Mouse (Mus musculus) left cerebral cortex, postnatal 36 days (tissue): ENCODE data around the gene Cobll1. TPM values are rescaled to one million over a fixed set of nuclear protein-coding genes. Genes with fewer than 3 reads are reported as not detected.
"Not testable (repeated sequence)": the region's sequence is repeated elsewhere in the genome, so short reads cannot be mapped to it uniquely, and the experiment has no call there.

Experiments
- DNase-seq, 2 experiments: peaks; one replicate each; pipeline ENCODE4 v3.0.0; 2021 to 2022; ENCODE audit warnings: low spot score in 2 of 2, mixed read lengths in 1 of 2
- intact Hi-C: fragments of 180-260 bp; cut with DNase I; formaldehyde crosslinking; loops from one replicate; pipeline ENCODE4 v1.15.1; 2025
- total RNA-seq, 2 experiments: library from RNA; stranded (reverse); gene quantifications; 2 replicates each; pipeline ENCODE4 v1.2.3; 2021

Gene Cobll1
- total RNA-seq: 1 to 10 TPM; 6.3 to 8.1 TPM

DNA sequence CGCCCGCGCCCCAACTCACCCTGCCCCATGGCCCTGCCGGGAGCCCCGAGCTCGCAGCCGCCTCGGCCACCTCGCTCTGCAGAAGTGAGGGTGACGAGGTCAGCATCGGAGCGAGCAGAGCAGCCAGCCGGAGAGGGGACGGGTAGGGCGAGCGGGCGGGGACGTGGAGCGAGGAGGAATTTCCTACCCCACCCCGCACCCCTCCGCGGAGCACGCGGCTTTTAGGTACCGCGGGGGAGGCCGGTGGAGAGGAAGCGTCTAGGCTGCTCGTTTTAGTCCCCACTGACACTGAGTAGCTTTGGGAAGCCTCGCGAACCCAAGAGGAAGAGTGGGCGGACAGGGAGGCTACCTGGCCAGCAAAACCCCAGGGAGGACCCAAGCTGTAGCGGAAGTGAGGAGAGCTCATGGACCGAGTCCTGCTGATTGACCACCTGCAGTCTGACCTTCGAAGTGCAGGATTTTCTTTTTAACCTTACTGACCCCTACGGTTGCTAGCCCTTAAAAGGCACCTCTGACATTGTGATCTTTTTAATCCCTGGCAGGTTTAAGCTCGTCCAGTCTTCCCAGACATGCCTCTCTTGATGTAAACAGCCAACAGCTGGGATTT is at the start of gene Cobll1:
Gene Cobll1, minus strand, starts transcription at position 440 of the 607 bp plus-strand sequence.
- DNase-seq: no peak
- intact Hi-C loops: loop anchor here (5.0 to 10.0 kb wide), 2 partner anchors 87 to 96 kb away; no protein-coding TSS in a partner anchor

DNA sequence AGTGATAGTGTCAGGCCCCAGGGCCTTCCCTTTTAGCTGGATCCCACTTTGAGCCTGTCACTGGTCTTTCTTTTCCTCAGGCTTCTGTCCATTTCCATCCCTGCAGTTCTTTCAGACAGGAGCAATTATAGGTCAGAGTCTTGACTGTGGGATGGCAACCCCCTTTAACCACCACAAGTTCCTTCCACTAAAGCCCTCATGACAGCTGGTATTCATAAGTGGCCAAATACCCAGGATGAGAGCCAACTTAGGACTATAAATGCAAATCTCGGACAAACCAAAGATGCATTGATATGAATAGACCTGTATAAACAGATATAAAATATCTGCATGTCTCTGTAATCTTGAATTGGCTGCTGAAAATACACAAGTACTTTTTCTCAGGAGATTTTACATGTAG is 49.5 kb upstream of the Cobll1 start:
- no peak for DNase-seq
- intact Hi-C loops: no loop called here

DNA sequence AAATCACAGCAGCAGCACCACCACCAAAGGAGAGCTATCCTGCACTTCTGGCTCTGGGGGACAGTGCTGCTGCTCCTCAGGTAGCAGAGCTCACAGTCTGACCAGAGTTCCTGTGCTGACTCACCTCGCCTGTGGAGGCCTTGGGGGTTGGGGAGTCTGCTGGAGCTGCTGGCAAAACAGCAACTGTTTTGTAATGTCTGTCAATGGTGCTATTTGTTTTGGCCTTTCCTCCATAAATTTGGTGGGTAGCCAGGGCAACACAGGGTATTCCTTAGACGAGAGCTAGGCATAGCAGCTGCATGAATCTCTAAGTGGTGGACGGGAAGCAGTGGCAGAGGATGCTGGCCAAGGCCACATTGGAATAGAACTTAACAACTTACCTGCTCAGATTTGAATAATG is 46.2 kb upstream of the Cobll1 start:
- intact Hi-C loops: no loop called here
- DNase-seq: no peak

DNA sequence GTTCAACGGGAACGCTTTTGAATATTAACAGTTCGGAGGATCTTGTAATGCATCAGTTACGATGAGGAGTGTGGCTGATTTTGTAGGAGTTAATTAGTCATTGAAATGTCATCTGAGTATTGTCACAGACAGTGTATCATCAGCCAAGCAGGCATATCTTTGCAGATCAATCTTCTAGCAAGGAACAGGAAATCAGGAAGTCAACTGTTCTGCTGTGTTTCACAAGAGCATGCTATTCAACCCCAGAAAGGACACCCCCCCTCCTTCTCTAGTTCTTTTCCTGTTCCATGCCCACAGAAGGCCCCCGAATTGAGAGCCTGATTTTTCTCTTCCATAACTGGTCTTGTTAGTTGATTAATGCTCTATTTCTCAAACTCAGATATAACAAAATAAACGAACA is 43.8 kb upstream of the Cobll1 start:
- DNase-seq: no peak
- intact Hi-C loops: no loop called here

DNA sequence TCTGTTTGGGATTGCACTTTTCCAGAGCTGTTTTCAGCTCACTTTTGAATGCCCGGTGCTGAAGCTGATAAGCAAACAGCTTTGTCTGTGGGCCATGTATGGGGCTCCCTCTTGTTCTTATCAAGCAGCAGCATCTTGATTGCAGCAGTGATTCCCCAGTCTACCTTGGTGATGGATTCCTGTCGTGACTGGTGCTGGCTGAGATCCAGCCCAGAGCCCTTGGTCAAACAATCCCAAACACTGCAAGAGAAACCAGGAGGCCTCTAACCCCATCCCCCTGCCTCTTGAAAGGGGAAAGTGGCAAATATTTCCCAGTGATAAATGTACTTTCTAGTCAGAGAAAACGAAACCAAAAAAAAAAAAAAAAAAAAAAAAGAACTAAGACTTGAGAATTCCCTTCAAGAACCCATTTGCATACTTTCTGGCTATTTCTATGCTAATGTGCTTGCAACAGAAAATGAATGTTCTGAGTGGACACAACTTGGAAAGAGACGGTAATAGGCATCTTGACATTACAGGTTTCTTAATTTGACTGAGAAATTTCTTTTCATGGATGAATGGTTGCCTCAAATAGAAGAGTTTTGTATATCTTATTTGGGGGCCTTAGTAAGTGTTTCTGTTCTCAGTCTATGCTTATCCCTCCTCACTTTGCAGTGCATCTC is 40.0 kb upstream of the Cobll1 start:
- DNase-seq: no peak
- intact Hi-C loops: no loop called here

DNA sequence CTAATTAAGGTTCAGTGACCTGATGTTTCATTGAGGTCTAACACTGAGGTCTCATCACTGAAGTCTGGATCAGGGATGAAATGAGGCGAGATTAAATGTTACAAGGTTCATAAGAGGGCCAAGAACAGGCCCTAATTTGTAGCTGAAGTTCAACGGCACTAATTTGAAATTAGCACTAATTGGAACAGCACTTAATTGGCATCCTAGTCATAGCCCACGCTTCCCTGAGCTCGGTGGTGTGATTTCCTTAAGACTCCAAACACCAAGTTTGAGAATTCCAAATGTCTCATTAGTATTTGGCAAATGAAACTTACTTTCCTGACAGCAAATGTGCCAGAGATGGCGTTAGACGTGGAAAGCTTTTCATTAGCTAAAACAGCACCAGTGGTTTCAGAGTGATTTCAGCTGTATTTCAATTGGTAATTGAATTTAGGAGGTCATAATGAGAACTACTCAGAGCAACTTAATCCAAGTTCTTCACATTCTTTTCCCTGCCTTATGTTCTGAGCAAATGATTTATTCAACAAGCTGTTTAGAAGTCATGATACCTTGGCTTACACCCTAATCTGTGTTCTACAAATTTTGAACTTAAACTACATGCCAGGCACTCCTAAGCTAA is 36.3 kb upstream of the Cobll1 start:
- DNase-seq: no peak
- intact Hi-C loops: no loop called here

DNA sequence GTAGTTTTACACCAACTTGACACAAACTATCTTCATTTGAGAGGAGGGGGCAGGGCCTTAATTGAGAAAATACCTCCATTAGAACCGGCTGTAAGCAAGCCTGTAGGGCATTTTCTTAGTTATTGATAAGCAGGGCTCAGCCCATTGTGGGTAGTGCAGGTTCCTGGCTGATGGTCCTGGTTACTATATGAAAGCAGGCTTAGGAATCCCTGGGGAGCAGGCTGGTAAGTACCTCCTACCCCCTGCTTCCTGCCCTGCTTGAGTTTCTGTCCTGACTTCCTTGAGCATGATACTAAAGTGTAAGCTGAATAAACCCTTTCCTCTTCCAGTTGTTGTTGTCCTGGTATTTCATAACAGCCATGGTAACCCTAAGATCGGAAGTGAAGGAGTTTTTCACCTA is 34.7 kb upstream of the Cobll1 start:
- intact Hi-C loops: no loop called here
- no peak for DNase-seq

DNA sequence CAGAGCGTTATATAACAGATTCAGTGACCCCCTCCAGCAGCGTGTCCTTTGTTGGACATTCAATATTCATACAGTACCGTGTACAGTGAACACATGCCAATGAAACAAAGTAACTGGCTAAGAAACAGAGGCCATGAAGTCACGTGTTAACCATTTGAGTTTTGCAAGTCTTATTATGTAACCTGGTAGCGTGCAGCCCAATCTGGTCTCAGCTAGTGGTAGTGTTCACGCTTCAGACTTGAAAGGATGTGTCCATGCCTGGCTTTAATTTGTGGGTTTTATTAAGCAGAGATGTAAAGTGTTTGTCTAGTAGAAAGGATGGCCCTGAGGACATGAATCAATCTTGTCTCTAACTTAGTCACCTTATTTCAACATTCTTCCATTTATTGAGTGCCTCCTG is 29.5 kb upstream of the Cobll1 start:
- intact Hi-C loops: no loop called here
- no peak for DNase-seq

DNA sequence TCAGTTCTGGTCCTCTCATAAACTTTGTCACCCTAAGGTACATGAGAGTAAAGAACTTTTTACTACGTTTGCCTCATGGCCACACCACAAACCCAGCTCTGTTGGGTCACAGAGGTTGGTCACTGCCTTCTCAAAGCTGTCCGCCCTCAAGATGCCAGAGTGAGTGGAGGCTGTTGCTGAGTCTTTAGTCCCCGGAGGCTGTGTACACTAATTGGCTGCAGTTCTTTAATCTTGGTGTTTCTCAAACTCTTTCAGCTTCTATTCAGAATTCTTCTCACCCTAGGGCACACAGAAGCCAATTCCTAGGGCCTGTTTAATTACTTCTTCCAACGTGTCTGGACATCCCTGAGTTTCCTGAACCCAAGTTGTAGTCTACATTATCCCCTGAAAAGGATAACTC is 28.6 kb upstream of the Cobll1 start:
- intact Hi-C loops: no loop called here
- no peak for DNase-seq

DNA sequence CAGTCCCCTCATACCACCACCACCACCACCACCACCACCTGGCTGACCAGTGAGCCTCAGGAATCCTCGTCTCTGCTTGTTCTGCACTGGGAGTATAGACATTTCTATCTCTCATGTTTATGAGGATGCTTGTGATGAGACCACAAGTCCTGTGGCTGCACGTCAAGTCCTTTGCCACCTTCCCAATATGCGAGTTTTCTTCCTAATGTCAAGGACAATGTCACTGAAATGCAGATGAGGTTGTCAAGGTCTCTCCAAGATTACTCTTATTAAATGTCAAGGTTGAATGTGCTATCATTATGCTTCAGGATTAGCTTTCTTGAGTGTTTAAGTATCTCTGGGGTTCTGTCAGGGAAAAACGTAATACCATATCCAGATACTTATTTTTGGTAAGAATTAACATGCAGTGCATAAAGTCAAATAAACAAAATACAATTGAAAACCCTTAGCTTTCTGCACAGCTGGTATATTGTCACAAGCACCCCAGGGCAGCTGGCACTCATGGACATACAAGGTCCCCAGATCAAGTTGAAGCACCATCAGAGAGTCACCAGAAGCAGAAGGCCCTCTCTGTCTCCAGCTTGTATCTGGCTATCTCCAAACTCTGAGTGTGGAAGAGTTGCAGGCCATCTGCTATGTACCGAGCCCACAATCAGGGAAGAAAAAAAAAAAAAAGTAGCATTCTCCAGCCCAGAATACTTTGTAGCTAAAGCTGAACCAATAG is 27.5 kb upstream of the Cobll1 start:
- intact Hi-C loops: no loop called here

DNA sequence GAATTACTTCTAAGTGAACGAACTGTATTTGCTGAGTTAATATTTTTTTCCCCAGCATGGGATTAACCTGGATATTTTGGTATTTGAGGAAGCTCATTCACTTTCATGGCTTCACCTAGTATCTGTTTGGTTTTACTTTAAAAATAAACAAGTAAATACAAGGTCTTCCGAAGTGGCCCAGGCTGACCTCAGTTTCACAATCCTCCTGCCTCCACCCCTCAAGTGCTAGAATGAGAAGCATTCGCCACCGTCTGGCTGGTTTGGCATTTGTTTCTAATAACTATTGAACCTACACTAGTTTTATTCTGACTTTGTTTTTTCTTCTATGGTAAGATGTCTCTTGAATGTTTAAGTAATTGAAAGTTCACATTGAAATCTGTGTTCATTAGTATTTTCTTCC is 23.0 kb upstream of the Cobll1 start:
- intact Hi-C loops: no loop called here
- DNase-seq: no peak

More for the DNA sequence above, 27.5 kb upstream of the Cobll1 start:
- no peak for DNase-seq

DNA sequence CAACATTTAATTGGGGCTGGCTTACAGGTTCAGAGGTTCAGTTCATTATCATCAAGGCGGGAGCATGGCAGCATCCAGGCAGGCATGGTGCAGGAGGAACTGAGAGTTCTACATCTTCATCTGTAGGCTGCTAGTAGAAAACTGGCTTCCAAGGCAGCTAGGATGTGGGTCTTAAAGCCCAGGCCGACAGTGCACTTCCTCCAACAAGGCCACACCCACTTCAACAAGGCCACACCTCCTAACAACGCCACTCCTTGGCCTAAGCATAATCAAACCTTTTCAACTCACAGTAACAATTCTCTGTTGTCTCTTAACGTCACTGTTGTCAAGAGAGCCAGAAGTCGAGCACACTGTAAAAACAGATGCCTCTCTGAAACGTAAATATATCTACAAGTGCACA is 21.6 kb upstream of the Cobll1 start:
- intact Hi-C loops, DNase-seq: not testable (repeated sequence)

DNA sequence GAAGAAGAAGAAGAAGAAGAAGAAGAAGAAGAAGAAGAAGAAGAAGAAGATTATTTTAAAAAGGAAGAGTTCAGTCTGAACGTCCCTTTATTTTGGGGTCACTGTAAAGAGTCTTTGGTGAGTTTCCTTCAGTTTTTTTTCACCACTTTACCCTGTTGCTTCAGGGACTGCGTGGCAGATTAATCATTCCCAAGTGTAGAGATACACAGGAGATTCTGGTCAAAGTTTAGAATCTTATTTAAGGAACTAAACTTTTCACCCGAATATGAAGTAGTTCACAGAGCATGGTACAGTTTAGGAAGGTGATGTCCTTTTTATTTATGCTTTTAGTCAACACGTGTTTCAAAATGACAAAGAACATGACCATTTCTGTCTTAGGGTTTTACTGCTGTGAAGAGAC is 21.2 kb upstream of the Cobll1 start:
- intact Hi-C loops: no loop called here
- DNase-seq: no peak

DNA sequence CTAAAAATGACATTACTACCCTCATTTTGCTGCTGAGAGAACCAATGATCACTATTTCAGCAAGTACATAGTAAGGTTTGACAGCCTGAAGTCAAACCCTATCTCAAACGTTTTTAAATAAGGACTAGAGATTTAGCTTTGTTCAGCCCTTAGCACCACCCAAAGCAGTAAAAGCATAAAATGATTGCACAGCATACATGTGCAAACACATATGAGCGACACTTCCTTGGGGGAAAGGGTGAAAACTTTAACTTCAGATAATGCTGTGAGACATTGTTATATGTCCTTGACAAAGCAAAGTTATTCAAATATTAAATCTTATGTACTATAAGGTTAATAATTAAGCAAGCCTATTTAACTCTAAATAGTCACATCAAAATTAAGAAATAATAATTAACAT is 18.2 kb upstream of the Cobll1 start:
- intact Hi-C loops: no loop called here
- no peak for DNase-seq

DNA sequence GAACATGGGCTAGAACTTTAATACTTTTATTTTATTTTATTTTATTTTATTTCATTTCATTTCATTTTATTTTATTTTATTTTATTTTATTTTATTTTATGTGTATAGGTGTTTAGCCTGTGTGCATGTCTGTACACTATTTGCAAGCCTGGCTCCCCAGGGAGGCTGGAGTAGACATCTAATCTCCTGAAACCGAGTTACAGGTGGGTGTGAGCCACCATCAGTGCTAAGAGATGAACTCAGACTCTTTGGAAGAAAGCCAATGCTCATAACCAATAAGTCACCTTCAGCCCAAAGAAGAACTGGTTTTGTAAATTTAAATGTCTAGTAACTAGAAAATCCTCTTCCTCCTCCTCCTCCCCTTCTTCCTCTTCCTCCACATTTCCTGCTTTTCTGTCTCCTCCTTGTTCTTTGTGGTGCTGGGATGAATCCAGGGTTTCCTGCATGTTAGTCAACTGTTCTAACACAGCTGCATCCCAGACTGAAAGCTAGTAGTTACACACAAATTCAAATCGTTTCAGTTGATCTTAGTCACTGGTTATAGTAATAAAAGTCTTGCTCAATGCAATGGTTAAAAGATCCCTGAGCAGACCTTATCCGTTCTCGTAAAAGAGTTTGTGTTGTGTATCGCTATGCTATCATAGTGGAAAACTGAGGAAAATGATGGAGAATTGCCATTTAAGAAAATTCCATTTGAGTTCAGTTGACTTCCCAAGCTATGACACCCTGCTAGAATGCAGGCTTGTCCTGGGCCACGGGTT is 17.5 kb upstream of the Cobll1 start:
- intact Hi-C loops: no loop called here
- DNase-seq: no peak

DNA sequence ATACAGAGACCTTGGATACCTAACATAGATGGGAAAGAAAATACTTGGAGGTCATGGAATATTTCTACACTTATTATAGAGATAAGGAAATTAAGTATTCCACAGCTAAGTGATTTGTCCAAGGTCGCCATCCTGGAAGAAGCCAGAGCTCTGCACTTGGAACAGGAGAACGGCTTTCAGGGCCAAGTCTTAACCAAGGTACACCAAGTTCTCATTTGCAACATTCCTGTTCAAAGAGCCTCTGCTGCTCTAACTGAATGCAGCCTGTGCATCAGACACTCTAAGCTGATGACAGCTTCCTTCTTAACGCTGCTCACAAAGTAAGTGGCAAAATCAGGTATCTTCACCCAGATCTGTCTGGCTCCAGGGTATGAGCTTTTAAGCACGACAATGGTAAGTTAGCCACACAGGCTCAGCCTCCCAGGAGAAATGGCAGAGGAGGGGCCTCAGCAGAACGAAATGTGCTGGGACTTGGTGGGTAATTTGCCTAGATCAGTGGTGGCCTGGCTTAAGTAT is 11.4 kb upstream of the Cobll1 start:
- DNase-seq: no peak
- intact Hi-C loops: no loop called here

DNA sequence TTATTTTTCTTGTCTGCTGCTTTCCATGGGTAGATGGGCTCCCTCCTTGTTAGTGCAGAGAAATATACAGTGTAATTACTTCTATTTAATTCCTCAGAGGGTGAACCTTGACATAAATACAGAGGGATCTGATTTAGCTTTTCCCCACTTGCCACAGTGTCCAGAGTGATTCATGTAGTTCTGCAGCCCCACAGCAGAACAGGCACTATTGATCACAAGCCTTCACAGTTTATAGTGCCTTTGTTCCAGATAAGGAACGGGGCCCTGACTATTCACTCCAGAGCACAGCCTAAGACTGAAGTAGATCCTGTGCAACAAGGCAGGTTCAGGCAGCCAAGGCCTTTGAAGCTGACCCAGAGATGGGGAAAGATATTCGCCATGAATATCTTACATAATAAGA is 10.4 kb upstream of the Cobll1 start:
- intact Hi-C loops: no loop called here
- DNase-seq: no peak

DNA sequence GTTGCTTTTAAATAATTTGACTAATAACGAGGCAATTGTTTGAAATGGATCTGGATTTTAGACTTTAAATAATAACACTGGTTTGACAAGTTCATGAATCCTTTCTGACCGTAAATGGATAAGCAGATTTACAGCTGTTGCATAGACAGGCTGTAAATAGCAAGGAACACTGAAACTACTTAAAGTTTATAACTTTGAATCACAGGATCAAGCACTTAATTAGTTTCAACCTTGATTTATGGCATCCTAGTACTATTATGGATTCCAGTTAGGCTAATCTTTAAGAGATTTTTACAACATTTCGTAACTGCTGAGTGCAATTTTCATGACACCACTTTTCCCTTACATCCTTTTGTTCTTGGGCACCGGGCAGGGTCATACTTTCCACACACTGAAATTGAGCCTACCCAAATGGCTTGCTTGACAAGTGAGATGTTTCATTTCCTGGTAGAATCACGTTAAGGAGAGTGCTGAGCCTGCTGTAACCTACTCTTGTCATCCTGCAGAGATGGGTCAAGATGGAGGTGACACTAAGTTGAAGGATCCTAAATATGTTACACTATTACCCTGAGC is 1.1 kb upstream of the Cobll1 start:
- intact Hi-C loops: no loop called here
- DNase-seq: no peak
